Mouse (Mus musculus): ENCODE data around the gene Anapc7.
"Not testable (repeated sequence)": the region's sequence is repeated elsewhere in the genome, so short reads cannot be mapped to it uniquely, and the experiment has no call there.

The Anapc7 gene

DNA sequence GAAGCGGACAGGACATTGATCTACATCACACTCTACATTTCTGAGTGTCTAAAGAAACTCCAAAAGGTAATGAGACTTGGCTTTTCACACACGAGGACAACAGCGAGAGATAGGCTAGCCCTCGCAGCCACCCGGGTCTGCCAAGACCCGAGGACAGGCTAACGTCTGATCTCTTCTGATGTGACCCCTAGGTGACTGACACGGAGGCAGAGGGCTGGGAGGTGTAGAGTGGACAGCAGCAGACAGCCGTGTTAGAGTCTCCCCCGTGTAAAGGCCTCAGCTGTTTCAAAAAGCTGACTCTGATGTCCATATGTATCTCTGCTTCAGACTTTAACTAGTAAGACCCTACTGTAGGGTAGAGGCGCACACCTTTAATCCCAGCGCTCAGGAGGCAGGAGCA lies 18.1 kb upstream of the Anapc7 start:
- in situ Hi-C loops (cut with MboI, MseI): loop anchor here in 1 of 2 experiments (5.0 kb wide), 1 partner anchor 224 kb away; no protein-coding TSS in a partner anchor

DNA sequence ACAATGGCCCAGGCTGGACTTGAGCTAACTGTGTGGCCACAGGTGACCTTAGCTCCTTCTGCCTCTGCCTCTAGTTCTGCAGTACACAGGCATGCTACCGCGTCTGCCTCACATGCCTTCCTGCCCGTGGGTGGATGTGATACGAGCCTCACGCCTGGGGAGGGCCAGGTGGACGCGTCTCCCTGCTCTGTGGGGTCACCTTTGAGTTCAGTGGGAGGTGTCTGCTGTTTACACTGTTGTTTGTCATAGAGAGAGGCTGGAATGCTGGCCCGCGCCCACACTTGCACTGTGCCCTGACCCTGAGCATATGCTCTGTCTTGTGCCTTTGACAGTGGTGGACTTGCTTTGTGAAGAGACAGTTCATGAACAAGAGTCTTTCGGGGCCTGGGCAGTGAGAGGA lies 16.0 kb upstream of the Anapc7 start:
- in situ Hi-C loops (cut with MboI, MseI): no loop called here

DNA sequence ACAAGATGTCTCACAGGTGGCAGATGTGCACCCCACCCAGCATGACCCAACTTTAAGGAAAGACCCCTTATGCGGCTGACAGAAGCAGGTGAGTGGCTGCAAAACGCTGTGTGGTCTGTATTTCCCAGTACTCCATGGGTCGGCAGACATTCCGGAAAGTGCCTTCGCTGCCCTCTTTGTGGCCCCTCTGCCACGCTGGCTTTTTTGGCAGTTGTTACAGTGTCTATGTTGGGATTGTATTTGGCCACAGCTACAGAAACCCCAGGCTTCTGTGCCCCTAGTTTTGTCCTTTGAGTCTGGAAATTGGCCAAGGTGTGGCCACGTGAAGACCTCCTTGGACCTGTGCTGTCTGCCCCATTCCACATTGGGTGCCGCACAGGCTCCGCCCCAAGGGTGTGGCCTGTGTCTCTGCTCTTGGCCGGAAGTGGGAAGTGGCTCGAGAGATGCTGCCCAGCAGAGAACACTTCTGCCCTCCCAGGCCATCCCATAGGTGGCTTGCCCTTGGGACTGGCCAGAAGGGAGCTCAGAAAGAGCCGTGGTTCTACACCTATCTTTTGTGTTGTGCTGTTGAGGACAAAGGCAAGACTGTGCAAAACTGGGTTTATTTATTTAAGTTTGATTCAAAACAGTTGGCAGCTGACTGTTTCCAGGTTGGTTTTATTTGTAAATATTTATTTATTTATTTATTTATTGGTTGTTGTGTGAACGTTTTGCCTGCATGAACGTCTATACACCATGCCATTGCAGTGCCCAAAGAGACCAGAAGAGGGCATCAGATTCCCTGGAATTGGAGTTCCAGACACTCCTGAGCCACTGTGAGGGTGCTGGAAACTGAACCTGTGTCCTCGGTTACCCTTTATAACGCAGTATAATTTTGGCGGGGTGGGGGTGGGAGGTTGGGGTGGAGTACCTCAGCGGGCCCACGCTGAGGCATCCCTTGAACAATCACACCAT lies 11.5 kb upstream of the Anapc7 start:
- in situ Hi-C loops (cut with MboI, MseI): loop anchor here in 1 of 2 experiments (5.0 kb wide), 1 partner anchor 212 kb away; no protein-coding TSS in a partner anchor

DNA sequence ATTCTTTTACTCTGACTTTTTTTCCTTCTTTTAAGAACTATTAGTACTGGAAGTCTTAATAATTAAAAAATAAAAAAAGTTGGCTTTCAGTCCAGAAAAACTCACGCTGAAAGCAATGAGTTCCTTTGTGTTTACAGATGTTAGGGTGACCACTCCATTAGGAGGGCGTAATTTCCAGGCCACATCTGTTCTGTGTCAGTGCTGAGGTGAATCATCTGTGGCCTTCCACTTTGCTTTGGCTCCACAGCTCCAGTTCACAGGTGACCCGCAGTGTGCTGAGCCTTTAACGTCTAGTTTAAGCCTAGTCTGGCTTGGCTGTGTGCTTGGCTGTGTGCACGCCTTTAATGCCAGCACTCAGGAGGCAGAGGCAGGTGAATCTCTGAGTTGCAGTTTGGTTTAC lies 9.6 kb upstream of the Anapc7 start:
- in situ Hi-C loops (cut with MboI, MseI): loop anchor here in 1 of 2 experiments (5.0 kb wide), 1 partner anchor 210 kb away; no protein-coding TSS in a partner anchor

DNA sequence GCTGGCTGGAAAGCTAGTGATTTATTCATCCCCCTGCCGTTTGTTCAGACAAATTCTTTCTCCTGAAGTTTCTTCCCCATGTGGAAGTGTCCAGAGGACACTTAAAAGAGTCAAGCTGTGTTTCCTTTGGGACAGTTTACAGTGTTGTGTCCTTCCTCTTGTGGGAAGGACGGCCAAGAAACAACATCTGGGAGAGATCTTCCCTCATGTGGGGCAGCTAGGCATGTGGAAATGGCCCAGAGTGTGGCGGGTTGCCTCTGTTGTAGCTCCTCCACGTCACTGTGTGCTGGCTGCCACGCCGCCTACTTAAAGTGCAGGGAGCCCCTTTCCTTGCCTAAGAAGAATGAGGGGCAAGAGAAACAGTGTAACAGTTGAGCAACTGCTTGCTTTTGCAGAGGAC lies 8.7 kb upstream of the Anapc7 start:
- in situ Hi-C loops (cut with MboI, MseI): loop anchor here in 1 of 2 experiments (5.0 kb wide), 1 partner anchor 209 kb away; no protein-coding TSS in a partner anchor

DNA sequence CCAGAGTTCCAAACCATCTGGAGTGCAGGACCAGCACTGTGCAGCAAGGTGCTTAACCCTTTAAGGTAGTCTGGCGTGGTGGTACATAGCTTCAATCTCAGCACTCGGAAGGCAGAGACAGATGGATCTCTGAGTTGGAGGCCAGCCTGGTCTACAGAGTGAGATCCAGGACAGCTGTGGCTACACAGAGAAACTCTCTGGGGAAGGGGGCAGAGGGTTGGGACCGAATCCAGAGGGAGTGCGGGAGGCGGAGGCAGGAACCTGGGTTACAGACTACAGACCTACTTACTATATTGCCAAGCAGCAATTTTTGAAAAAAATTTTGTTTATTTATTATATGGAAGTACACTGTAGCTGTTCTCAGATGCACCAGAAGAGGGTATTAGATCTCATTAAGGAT lies 7.1 kb upstream of the Anapc7 start:
- in situ Hi-C loops (cut with MboI, MseI): loop anchor here in 1 of 2 experiments (5.0 kb wide), 1 partner anchor 208 kb away; no protein-coding TSS in a partner anchor

DNA sequence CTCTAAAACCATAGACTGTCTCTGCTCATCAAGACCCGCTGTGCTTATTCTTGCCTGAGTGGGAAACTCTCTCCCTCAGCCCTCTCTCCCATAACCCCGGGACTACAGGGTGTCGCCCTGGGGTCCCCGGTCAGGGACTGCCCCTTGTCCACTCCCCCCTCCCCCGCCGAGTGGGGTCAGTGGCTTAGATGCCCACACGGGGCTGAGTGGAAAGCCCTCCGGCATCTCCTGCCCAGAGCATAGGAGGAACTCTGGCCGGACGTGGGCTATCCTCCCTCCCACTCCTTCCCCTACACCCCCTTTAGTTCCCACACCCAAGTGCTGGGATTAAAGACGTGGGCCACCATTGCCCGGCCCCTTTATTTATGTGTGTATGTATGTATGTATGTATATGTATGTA lies 6.0 kb upstream of the Anapc7 start:
- in situ Hi-C loops (cut with MboI, MseI): no loop called here

DNA sequence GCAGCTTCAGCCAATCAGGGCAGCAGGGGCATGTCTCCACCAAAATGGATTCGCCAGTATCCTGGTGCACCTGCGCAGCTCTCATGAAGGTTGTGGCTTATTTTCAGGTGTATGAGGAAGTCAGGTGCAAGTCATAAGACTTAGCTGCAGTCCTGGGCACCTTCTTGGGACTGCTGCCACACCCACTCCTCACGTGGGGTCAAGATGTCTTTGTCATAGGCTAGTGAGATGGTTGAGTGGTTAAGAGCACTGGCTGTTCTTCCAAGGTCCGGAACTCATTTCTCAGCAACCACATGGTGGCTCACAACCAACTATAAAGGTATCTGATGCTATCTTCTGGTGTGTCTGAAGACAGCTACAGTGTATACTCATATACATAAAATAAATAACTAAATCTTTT lies 817 bp upstream of the Anapc7 start:
- in situ Hi-C loops (cut with MboI, MseI): not testable (repeated sequence)

DNA sequence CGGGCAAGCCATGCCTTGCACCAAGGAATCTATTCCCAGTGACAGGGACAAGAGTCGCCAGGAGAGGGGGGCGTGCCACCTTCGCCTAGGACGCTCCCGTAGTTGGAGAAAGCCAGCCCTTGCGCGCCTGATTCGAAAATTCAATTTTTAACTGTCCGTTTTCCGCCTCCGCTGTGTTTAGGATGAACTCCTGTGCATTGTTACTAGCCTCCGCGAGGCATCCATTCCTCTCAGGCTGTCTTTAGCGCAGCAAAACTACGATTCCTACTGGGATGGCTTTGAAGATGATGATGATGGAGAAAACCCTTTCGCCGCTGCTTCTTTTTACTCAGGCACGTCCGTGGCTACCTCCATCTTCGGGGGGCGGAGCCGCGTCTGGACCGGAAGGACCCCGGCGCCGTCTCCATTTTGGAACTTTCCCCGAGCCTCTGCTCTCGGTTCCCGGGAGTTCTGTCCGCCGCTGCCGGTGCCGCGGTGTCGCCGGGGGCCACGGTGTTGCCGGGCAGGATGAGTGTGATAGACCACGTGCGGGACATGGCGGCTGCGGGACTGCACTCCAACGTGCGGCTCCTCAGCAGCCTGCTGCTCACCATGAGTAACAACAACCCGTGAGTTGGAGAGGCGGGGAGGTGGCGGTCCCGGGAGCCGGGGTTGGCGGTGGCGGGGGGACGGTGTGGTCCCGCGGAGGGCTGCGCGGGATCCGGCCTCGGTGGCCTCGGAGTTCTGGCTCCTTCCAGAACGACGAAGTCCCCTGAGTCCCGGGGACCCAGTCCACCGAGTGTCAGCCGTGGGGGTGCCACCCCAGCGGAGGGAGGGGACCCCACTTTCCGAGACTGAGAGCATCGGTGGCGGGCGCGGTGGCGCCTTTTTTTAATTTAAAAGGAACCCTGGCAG lies 825 bp downstream of the Anapc7 start:
- in situ Hi-C loops (cut with MboI, MseI): no loop called here

DNA sequence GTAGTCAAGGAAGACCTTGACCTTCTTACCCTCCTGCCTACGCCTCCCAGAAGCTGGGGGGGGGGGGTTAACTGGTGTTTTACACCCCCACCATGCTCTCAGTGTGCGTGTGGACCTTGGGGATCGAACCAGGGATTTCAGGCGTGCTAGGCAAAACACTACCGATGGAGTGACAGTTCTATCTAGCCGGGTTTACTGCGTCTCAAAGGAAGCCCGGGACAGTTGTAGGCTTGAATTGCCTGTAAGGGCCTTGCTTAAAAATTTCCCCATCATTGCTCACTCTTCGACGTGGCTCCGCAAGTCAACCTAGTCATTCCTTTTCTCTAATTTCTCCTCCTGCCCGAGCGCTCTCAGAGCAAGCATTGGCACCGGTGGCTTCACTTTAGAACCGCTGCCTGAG lies 1.6 kb downstream of the Anapc7 start:
- in situ Hi-C loops (cut with MboI, MseI): no loop called here

DNA sequence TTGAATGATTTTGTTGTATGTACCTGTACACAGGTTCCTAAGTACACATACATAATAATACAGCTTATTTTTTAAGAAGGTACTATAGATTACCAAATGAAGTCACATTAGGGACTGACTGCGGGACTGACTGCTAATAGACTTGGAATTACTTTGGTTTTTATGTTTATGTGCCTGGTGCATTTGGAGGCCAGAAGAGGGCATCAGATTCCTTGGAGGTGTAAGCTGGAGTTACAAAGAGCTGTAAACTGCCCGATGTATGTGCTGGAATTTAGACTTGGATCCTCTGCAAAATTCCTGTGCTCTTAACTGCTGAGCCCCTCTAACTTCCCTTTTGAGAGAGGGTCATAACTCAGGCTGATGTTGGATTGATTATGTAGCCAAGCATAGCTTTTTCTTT lies 4.1 kb downstream of the Anapc7 start:
- in situ Hi-C loops (cut with MboI, MseI): loop anchor here (25.0 kb wide), 3 partner anchors 1013 to 1962 kb away; no protein-coding TSS in a partner anchor

DNA sequence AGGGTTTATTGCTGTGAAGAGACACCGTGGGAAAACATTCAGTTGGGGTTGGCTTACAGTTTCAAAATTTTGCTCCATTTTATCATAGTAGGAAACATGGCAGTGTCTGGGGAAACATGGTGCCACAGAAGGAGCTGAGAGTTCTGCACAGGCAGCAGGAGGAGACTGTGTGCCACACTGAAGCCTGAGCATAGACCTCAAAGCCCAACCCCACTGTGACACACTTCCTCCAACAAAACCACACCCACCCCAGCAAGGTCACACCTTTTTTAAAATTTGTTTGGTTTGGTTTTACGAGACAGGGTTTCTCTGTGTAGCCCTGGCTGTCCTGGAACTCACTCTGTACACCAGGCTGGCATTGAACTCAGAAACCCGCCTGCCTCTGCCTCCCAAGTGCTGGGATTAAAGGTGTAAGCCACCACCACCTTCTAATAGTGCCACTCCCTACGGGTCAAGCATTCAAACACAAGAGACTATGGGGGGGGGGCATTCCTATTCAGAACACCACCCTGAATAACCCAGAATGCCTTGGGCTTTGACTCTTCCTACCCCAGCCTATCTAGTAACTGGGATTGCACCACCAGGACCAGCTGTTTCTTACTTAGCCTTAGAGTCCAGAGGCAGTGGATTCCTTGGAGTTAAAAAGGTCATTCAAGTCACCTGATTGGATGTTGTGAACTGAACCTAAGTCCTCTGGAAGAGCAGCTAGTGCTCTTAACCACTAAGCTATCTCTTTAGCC lies 8.7 kb downstream of the Anapc7 start:
- in situ Hi-C loops (cut with MboI, MseI): loop anchor here (25.0 kb wide), 3 partner anchors 1018 to 1957 kb away; no protein-coding TSS in a partner anchor

DNA sequence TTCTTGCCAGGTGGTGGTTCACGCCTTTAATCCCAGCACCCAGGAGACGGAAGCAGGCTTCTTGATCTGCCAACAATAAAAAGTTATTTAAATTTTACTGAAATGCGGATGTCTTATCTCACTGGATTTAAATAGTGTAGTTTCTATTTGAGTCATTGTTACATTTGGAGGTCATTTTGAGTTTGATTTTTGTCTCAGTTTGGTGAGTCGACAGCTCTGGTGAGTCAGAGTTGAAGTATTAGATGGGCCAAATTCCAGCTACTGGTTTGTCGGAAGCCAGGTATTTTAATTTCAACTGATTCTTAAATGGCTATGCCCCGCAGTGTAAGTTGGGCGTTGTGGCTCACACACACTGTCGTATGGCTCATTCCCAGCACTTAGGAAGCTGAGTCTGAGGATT lies 9.7 kb downstream of the Anapc7 start:
- in situ Hi-C loops (cut with MboI, MseI): loop anchor here (25.0 kb wide), 3 partner anchors 1019 to 1956 kb away; no protein-coding TSS in a partner anchor

DNA sequence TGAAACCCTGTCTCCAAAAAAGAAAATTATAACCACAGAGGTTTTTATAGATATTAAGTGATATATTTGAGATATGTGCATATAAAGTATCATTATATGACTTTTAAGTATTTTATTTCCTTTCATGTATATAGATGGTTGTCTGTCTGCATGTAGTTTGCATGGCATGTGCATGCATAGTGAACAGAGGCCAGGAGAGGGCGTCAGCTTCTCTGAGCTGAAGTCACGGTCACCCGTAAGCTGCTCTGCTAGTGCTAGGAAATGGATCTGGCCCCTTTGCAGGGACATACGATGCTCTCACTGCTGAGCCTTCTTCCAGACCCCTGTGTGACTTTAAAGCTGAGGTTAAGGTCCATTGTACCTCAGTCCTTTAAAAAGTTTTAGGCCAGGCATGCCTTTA lies 13.0 kb downstream of the Anapc7 start:
- in situ Hi-C loops (cut with MboI, MseI): loop anchor here (25.0 kb wide), 3 partner anchors 1022 to 1953 kb away; no protein-coding TSS in a partner anchor

DNA sequence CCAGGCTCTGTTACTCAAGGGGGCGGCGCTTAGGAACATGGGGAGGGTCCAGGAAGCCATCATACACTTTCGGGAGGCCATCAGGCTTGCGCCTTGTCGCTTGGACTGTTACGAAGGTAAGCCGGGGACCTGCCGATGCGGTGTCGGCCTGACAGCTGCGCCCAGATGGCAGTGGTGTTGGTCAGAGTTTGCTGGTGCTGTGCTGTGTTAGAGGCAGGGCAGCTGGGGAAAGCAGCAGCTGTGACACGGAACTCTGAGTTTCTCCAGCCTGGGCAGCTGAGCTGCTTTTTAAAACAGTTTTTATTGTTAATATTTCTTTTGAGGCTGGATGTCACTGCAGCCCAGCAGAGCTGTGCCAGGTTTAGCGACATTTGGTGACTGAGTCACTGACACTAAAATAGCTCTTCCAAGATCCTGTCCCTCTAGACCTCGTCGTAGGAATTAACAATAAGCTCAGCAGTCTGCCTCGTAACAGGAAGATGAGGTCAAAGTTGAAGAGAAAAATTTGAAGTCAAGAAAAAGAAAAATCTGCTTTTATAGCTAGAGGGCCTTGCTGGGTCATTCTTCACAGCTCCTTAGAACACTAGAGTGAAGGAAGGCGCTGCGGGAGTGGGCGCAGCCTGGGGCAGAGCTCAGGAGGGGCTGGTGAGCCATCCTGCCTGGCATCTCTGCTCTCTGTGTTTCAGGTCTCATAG lies 18.1 kb downstream of the Anapc7 start:
- in situ Hi-C loops (cut with MboI, MseI): loop anchor here (5.0 to 25.0 kb wide), 4 partner anchors 188 to 1948 kb away; no protein-coding TSS in a partner anchor

DNA sequence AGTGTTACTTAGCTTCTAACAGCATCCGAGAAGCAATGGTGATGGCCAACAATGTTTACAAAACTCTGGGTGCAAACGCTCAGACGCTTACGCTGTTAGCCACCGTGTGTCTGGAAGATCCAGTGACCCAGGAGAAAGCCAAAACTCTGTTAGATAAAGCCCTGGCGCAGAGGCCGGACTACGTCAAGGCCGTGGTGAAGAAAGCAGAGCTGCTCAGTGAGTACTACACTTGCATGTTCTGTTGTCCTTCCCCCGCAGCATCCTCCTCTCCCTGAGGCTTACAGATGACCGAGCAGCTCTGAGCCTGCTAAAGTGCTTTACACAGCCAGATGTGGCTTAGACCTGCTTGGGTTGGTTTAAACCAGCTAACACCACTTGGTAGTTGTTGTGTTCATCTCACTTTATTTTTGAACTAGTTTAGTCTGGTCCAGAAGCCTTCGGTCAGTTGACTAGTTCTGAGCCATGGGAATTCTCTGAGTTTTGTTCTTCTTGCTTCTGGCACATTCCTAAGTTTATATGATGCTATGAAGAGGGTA lies 18.7 kb downstream of the Anapc7 start:
- in situ Hi-C loops (cut with MboI, MseI): loop anchor here (5.0 to 25.0 kb wide), 4 partner anchors 187 to 1947 kb away; no protein-coding TSS in a partner anchor

DNA sequence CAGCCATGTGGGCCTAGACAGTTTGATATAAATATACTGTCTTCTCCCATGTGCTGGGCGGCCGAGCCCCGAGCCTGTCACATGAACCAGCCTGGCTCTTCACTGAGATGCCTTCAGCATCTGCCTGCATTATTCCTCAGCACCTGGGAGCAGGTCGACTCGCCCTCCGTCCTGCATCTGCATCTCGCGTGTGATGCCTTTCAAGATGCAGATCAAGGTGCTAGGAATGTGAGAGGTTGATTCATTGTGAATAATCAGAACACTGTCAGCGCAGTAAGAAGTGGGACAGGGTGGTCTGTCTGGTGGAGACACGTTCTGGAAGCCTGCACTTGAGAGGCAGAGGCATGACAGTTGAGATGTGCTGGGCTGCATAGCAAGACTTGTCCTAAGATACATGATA lies 23.0 kb downstream of the Anapc7 start:
- in situ Hi-C loops (cut with MboI, MseI): loop anchor here (5.0 to 25.0 kb wide), 4 partner anchors 183 to 1943 kb away; no protein-coding TSS in a partner anchor

DNA sequence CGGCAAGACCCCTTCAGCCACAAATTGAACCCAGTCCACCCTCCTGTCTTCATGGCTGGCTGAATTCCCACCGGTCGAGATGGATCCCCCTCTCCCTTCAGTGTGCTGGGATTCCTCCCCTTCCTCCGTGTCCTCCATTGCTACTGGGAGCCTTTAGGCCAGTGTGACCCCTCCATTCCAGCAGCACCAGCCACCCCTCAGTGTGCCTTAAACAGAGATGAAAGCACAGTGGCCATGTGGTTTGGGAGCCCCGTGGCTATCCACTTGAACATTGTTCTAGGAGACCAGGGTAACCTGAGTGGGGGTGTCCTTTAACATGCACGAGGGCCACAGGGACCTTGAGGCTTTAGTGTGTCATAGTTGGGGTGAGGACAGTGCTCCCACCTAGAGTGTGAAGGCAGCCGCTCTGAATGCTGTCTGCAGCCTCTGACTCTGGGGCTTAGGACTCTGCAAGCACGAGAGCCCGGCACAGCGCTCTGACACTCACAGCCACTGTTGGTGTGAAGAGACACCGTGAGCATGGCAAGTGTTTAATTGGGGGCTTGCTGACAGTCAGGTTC lies 23.6 kb downstream of the Anapc7 start:
- in situ Hi-C loops (cut with MboI, MseI): loop anchor here (25.0 kb wide), 3 partner anchors 1033 to 1942 kb away; no protein-coding TSS in a partner anchor

DNA sequence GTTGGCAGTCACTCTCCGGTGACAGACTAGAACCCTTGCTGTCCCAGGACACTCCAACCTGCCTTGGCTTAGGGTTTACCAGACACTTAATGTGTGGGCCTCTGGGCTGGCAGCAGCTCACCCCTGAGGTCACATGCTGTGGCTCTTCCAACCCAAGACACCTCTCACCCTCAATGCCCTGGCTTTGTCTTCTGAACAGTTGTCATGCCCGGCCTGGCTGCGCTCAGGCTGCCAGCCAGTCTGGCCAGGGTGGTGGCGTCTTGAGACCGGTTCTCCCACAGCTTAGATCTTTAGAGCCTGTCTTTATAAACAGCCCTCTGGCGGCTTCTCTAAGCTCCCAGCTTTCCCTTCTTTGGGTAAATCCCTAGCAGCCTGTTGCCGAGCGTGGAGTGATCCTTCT lies 26.4 kb downstream of the Anapc7 start:
- in situ Hi-C loops (cut with MboI, MseI): loop anchor here (25.0 kb wide), 3 partner anchors 1036 to 1939 kb away; no protein-coding TSS in a partner anchor
